Mouse (Mus musculus) ES-Bruce4 (cell line): ENCODE results near the gene Crym. TPM values are rescaled to one million over a fixed set of nuclear protein-coding genes. Genes with fewer than 3 reads are reported as not detected.

Source experiments
- H3K27ac ChIP-seq: 2 replicates; pipeline ENCODE4 v1.5.1; 2012; ENCODE audit warnings: low read length, inconsistent platforms; ENCODE audit not compliant: insufficient read depth
- H3K27me3 ChIP-seq: 2 replicates; pipeline ENCODE4 v1.6.1; 2012; ENCODE audit warnings: mild to moderate bottlenecking, low read length, inconsistent platforms; ENCODE audit not compliant: control insufficient read depth, poor library complexity, insufficient read depth, severe bottlenecking
- H3K36me3 ChIP-seq: 2 replicates; pipeline ENCODE4 v1.6.1; 2012; ENCODE audit warnings: inconsistent platforms, mild to moderate bottlenecking, low read length, moderate library complexity; ENCODE audit not compliant: control insufficient read depth, poor library complexity, insufficient read depth, severe bottlenecking
- H3K4me1 ChIP-seq: one replicate; pipeline ENCODE4 v1.8.1; 2011; ENCODE audit warnings: low read length; ENCODE audit not compliant: control insufficient read depth, insufficient read depth
- H3K4me3 ChIP-seq: 2 replicates; pipeline ENCODE4 v1.5.1; 2011; ENCODE audit warnings: low read depth, mild to moderate bottlenecking, low read length
- H3K9ac ChIP-seq: 2 replicates; pipeline ENCODE4 v1.6.1; 2012; ENCODE audit warnings: low read depth, mild to moderate bottlenecking, inconsistent platforms; ENCODE audit not compliant: poor library complexity, severe bottlenecking
- H3K9me3 ChIP-seq: replicated peaks from 2 replicates; pipeline ENCODE4 v1.6.1; 2012; ENCODE audit warnings: mild to moderate bottlenecking, low read length, inconsistent platforms; ENCODE audit not compliant: control insufficient read depth, poor library complexity, insufficient read depth, severe bottlenecking
- CTCF ChIP-seq: IDR thresholded peaks from one replicate; pipeline ENCODE4 v1.8.1; 2011; ENCODE audit warnings: low read depth, low read length
- EP300 ChIP-seq: IDR thresholded peaks from 2 replicates; pipeline ENCODE4 v1.6.1; 2011; ENCODE audit warnings: low read depth, low read length; ENCODE audit not compliant: insufficient read depth
- POLR2A ChIP-seq: IDR thresholded peaks from one replicate; pipeline ENCODE4 v1.8.1; 2011; ENCODE audit warnings: low read length; ENCODE audit not compliant: insufficient read depth
- polyA plus RNA-seq: library from polyadenylated mRNA; stranded (reverse); fragments of >200 nt; gene quantifications from 2 replicates; pipeline ENCODE4 v1.2.4, GENCODE M21; 2011; ENCODE audit warnings: low read depth; ENCODE audit not compliant: missing spikeins, insufficient read depth, insufficient read length

The Crym gene
- polyA plus RNA-seq, 1 experiment: 6.1 TPM

DNA sequence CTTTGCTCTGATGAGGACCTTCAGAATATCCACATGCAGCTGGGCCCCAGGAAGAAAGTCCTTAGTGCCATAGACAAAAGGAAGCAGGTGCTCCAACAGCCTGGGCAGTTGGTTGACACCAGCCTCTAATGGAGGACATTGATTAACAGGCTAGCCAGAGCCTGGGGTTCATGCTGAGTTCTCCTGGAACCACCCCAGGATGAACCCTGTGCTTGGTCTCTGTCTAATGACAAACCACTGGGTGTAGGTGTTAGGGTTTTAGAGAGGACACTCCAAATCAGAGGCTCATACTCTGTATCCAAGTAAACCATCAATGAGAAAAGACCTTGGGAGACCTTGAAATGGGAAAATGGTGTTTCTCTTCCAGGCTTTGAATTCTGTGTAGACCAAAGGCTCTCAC is 19.0 kb downstream of the Crym start:
- no peak overlapping the region for H3K27ac ChIP-seq
- H3K4me3 ChIP-seq: no peak overlapping the region
- no peak for TF ChIP-seq CTCF
- TF ChIP-seq EP300: no peak
- TF ChIP-seq POLR2A: no peak
- no peaks in the 10 kb centered on the region; the same call in 1 of the 2 replicates for H3K27me3 ChIP-seq
- H3K36me3 ChIP-seq: no peaks in the 10 kb centered on the region
- H3K9me3 ChIP-seq: no peaks in the 10 kb centered on the region
- H3K9ac ChIP-seq: no peak overlapping the region
- H3K4me1 ChIP-seq: no peaks in the 10 kb centered on the region

DNA sequence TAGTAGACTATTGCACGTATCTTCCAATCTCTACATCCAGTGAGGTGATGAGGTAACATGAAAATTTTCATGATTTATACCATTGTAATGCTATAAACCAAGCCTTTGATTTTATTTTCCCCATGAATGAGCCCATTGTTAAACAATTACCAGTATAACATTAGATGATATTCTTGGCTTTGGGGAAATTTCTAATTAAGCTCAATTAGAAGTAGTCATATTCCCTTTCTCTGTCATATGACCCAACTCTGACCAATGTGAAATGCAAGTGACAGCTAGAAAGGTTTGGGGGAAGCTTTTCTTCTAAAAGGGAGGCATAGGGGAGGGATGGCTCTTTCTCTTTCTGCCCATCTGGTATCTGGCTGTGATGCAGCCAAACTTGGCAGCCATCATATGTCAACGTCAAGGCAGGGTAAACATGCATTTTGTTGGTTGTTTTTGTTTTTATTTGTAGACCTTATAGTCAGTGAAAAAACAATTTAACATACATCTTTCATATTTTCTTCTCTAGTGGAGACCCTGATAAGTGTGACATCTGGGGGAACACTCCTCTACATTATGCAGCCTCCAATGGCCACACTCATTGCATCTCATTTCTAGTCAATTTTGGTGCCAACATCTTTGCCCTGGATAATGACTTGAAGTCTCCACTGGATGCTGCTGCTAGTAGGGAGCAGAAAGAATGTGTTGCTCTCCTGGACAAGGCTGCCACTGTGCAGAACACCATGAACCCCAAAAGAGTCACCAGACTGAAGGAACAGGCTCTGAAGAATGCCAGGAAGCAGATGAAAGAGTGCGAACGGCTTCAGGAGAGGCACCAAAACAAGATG is 20.3 kb downstream of the Crym start:
- Histone ChIP-seq H3K9me3 (no peaks in the 10 kb centered on the region), H3K9ac (no peak overlapping the region)

DNA sequence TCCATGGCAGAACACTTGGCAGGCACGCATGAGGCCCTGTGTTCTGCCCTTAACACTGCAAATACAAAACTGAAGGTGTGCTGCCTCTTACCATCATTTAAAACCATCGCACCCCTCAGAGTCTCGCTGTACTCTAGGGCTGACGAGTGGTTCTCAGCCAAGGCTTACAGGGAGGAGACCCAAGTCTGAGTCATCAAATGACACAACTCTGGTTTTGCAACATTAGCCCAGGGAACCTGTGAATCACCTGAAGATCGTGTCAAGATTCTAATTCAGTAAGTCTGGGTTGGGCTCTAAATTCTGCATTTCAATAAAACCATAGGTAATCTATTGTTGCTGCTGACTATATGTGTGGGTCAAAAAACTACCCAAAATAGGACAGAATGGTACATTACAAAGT is 21.4 kb downstream of the Crym start:
- Histone ChIP-seq H3K9me3 (no peaks in the 10 kb centered on the region), H3K4me1 (no peaks in the 10 kb centered on the region), H3K27ac (no peak overlapping the region), H3K36me3 (no peaks in the 10 kb centered on the region), H3K27me3 (no peaks in the 10 kb centered on the region; the same call in 1 of the 2 replicates), H3K4me3 (no peak overlapping the region), H3K9ac (no peak overlapping the region)
- TF ChIP-seq EP300 (no peak), CTCF (no peak), POLR2A (no peak)

More for the DNA sequence above, 20.3 kb downstream of the Crym start:
- no peak overlapping the region for H3K27ac ChIP-seq
- no peaks in the 10 kb centered on the region for H3K4me1 ChIP-seq
- no peak overlapping the region for H3K4me3 ChIP-seq
- TF ChIP-seq CTCF (no peak), EP300 (no peak)
- no peaks in the 10 kb centered on the region for H3K36me3 ChIP-seq
- no peaks in the 10 kb centered on the region; the same call in 1 of the 2 replicates for H3K27me3 ChIP-seq

DNA sequence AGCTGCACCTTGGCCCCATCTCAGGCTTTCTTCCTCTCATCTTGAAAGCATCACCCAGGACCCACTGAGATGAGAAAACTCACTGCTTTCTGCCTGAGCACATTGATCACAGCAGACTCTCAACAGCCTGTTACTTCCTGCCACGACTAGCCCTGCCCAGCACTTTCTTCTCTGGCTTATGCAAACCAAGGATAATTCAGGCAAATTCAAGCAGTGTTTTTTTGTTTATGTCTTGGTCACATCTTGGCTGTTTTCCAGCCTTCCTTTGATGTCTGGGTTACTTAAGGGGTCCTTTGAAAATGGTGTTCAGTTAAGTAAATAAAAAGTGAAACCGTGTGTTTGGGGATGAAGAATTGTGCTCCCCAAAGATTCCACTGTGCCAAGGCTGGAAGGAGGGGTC is 23.0 kb downstream of the Crym start:
- H3K4me3 ChIP-seq: no peak overlapping the region
- no peaks in the 10 kb centered on the region for H3K9me3 ChIP-seq
- peaks cover 2% of the 10 kb centered on the region for H3K4me1 ChIP-seq
- H3K9ac ChIP-seq: no peak overlapping the region
- H3K27ac ChIP-seq: no peak overlapping the region
- TF ChIP-seq POLR2A: no peak
- no peak for TF ChIP-seq EP300
- no peak for TF ChIP-seq CTCF
- no peaks in the 10 kb centered on the region for H3K36me3 ChIP-seq
- no peaks in the 10 kb centered on the region for H3K27me3 ChIP-seq

DNA sequence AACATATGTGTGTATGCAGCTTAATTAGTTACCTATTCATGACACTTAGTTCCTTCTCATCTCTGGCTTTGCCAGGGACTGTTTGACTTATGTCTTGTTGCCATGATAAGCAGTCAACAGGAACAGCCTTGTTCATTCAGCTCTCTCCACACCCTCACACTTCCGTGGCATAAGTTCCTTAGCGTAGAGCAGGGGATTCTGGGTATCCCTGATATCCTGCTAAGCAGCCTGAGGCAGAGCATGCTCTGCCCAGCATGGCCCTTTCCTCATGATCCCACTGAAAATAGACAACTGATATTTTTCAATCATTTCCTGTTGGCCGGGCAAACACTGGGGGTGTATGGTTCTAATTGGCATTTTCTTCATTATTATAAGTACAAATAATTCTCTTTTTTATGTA is 24.3 kb downstream of the Crym start:
- Histone ChIP-seq H3K4me3 (no peak overlapping the region), H3K9ac (no peak overlapping the region), H3K4me1 (peaks cover 2% of the 10 kb centered on the region), H3K27ac (no peak overlapping the region), H3K27me3 (no peaks in the 10 kb centered on the region), H3K9me3 (no peaks in the 10 kb centered on the region), H3K36me3 (no peaks in the 10 kb centered on the region)
- no peak for TF ChIP-seq CTCF
- TF ChIP-seq EP300: no peak
- TF ChIP-seq POLR2A: no peak

DNA sequence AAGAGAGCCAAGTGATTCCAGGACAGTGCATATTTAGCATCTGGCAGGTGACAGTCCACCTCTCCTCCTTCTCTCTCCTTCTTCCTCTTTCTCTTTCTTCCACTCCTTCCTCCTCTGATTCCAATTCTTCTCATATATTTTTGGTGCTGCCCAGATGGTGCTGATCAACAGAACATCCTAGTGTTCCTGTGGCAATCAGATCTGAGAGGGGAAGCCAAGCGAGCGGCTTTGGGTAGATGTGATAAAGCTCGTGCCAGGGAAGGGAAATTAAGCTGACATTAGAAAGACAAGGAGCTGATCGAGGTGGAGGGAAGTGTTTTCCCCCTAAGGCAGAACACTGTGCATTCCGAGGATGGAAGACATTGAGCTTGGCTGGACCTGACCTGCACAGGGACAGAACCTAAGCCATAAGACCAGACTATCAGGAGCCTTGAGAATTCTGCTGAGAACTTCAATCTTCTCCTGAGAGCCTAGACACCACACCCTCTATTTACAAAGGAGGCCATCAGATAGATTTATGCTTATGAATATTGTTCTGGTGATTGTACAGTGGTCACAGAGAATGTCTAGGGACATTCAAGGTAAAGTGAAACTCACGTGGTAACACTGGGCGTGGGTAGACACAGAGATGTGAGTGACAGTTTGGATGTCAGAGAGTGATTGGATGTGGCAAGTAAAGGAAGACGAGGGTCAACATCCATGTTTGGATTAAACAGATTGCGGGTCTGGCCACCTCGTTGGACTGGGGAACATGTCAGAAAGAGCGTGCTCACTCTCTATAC is 27.0 kb downstream of the Crym start:
- Histone ChIP-seq H3K9me3 (no peaks in the 10 kb centered on the region), H3K27ac (no peak overlapping the region), H3K9ac (no peak overlapping the region), H3K4me1 (peaks cover 2% of the 10 kb centered on the region), H3K27me3 (no peaks in the 10 kb centered on the region), H3K4me3 (no peak overlapping the region), H3K36me3 (no peaks in the 10 kb centered on the region)
- TF ChIP-seq POLR2A (no peak), CTCF (no peak), EP300 (no peak)
